Mouse (Mus musculus) heart, embryonic 10.5 days (tissue): ENCODE results near the gene Mxra7. TPM values are rescaled to one million over a fixed set of nuclear protein-coding genes. Genes with fewer than 3 reads are reported as not detected.

Experiments used
- DNase-seq: peaks from one replicate; pipeline ENCODE4 v3.0.0-alpha.2; 2017; ENCODE audit warnings: low spot score
- H3K27ac ChIP-seq: fragments of 300-500 bp; sonication (generic); 2 replicates; pipeline ENCODE4 v1.5.1; 2016; ENCODE audit warnings: mild to moderate bottlenecking
- H3K27me3 ChIP-seq: fragments of 300-500 bp; sonication (generic); 2 replicates; pipeline ENCODE4 v1.6.1; 2016; ENCODE audit warnings: mild to moderate bottlenecking; ENCODE audit not compliant: poor library complexity, insufficient read depth, severe bottlenecking
- H3K36me3 ChIP-seq: fragments of 300-500 bp; sonication (generic); 2 replicates; pipeline ENCODE4 v1.6.1; 2016; ENCODE audit warnings: mild to moderate bottlenecking, moderate library complexity
- H3K4me1 ChIP-seq: fragments of 300-500 bp; sonication (generic); 2 replicates; pipeline ENCODE4 v1.6.1; 2016; ENCODE audit warnings: mild to moderate bottlenecking
- H3K4me3 ChIP-seq: fragments of 300-500 bp; sonication (generic); 2 replicates; pipeline ENCODE4 v1.5.1; 2016; ENCODE audit warnings: mild to moderate bottlenecking, moderate library complexity
- H3K9me3 ChIP-seq: fragments of 300-500 bp; sonication (generic); 2 replicates; pipeline ENCODE4 v1.6.1; 2016; ENCODE audit warnings: mild to moderate bottlenecking, moderate library complexity
- WGBS: fragments of 180-500 bp; shearing (Covaris S2); methylation state at CpG from one replicate; pipeline ENCODE4 v1.1.7; 2016; 5-methylcytosine and 5-hydroxymethylcytosine counted together
- polyA plus RNA-seq: library from polyadenylated mRNA; unstranded; fragments of >200 nt; fragmentation: Nextera tagmentation; extraction: Ambion mirVana; gene quantifications from 2 replicates; pipeline ENCODE4 v1.2.1, GENCODE M21; 2016

Gene Mxra7
- polyA plus RNA-seq, 1 experiment from 2014 or later, result 17.9 TPM

GRCm38 (mm10) chr11:116775407-116775806, 52.4 kb downstream of the Mxra7 start, which contains the start of gene St6galnac1:
Gene St6galnac1 (minus strand): TSS chr11:116775507.
- Histone ChIP-seq H3K4me3 (no peak within 1 kb of the TSS), H3K27me3 (no peaks in the 10 kb centered on the region), H3K36me3 (no peaks in the 10 kb centered on the region), H3K27ac (no peak within 1 kb of the TSS), H3K4me1 (no peaks in the 10 kb centered on the region), H3K9me3 (no peaks in the 10 kb centered on the region)
- 80% methylated on average over 7 of the region's 7 CpGs for WGBS
- DNase-seq, result no peak

DNA sequence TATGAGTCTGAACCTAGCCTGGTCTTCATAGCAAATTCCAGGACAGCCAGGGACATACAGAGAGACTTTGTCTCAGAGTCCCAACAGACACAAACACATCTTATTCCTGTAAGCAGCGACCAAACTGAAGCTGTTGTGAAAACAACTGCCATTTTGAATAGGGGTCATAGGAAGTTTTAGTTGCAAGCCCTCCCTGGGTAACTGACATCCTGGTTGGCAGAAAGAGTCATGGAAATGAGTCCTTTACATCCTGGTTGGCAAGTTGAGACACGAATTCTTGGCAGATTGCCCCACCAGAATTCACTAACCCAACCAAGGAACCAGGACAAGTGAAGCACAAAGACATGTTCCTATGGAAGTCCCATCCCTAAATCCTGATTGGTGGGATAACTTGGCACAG, 54.6 kb downstream of the Mxra7 start:
- Histone ChIP-seq H3K4me1 (no peaks in the 10 kb centered on the region), H3K27ac (no peak overlapping the region), H3K36me3 (no peaks in the 10 kb centered on the region), H3K4me3 (no peak overlapping the region), H3K9me3 (no peaks in the 10 kb centered on the region), H3K27me3 (no peaks in the 10 kb centered on the region)
- WGBS, result 48% methylated on average over 2 of the region's 2 CpGs
- DNase-seq, result no peak

DNA sequence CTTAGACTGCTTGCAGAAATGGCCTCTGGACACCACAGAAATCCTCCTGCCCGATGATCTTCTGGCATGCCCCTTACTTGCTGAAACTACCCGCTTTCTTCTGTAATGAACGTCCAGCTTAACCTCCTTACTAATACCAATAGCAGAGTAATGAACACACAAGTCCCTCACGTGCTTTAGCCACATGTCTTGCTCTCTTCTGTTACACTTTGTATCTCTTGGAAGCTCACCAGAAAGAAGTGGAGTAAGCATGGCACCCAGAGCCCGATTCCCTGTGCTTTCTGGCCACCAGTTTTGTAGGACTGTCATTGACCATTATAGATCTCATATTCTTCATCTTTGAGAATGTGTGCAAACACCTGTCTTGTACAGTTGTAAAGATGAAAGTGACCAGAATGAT, 58.0 kb downstream of the Mxra7 start:
- Histone ChIP-seq H3K36me3 (no peaks in the 10 kb centered on the region), H3K27ac (no peak overlapping the region), H3K4me3 (no peak overlapping the region), H3K9me3 (no peaks in the 10 kb centered on the region), H3K27me3 (no peaks in the 10 kb centered on the region), H3K4me1 (no peaks in the 10 kb centered on the region)
- DNase-seq, result no peak
- 85% methylated on average over 5 of the region's 5 CpGs for WGBS

- Histone ChIP-seq H3K27ac (no peak overlapping the region), H3K36me3 (no peaks in the 10 kb centered on the region), H3K4me1 (no peaks in the 10 kb centered on the region), H3K9me3 (no peaks in the 10 kb centered on the region), H3K4me3 (no peak overlapping the region), H3K27me3 (no peaks in the 10 kb centered on the region)
- no peak for DNase-seq
- 84% methylated on average over 2 of the region's 2 CpGs for WGBS
These were observed 62.9 kb downstream of the Mxra7 start for GRCm38 (mm10) chr11:116764946-116765345.

- Histone ChIP-seq H3K4me3 (no peak overlapping the region), H3K27ac (no peak overlapping the region), H3K4me1 (no peaks in the 10 kb centered on the region), H3K27me3 (no peaks in the 10 kb centered on the region), H3K9me3 (no peaks in the 10 kb centered on the region), H3K36me3 (no peaks in the 10 kb centered on the region)
- DNase-seq, result no peak
- WGBS, result 93% methylated on average over 7 of the region's 7 CpGs
These were observed 63.5 kb downstream of the Mxra7 start for GRCm38 (mm10) chr11:116764346-116764745.

GRCm38 (mm10) chr11:116755191-116755590, 72.7 kb downstream of the Mxra7 start:
- DNase-seq, result no peak
- H3K4me3 ChIP-seq, result no peak overlapping the region
- no peaks in the 10 kb centered on the region for H3K27me3 ChIP-seq
- H3K36me3 ChIP-seq, result no peaks in the 10 kb centered on the region
- no peak overlapping the region for H3K27ac ChIP-seq
- 75% methylated on average over 4 of the region's 4 CpGs for WGBS
- H3K4me1 ChIP-seq, result no peaks in the 10 kb centered on the region
- H3K9me3 ChIP-seq, result no peaks in the 10 kb centered on the region

DNA sequence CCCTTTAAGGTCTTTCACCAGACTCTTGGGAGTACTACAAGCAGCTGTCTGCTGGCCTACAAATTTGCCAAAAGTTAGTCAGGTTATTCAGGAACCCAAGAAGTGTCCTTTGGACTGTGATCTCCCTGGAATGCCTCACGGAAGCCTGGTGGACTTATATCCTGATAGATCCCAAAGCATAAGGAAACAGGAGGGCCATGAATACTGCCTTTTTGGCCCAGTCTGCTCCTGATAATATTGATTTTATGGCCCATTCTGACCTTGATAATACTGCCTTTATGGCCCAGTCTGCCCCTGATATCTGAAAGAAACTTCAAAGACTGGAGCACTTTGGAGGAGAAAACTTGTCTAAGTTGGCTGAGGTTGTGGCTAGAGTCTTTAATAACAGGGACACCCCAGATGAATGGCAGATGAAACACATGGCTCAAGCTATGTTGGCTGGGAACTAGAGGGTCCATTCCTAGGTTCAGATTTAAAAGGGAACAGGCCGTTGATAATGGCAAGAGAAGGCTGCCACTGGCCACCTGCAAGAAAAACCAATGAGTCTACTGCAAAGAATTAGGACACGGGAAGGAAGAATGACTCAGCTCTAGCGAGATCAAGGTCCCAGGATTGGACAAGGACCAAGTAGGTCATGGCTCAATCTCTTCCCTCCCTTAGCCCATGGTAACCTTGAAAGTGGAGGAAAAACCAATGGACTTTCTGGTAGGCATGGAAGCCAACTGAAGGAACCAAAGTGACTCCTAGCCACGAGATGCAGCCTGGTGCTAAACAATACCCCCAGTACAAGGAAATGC, 74.0 kb downstream of the Mxra7 start:
- DNase-seq, result no peak
- Histone ChIP-seq H3K9me3 (no peaks in the 10 kb centered on the region), H3K4me3 (no peak overlapping the region), H3K36me3 (no peaks in the 10 kb centered on the region), H3K27me3 (no peaks in the 10 kb centered on the region), H3K4me1 (no peaks in the 10 kb centered on the region), H3K27ac (no peak overlapping the region)
- 79% methylated on average over 5 of the region's 5 CpGs for WGBS

Other genes with a start within 250 kb of the Mxra7 start
- 8.5 and 10.3 TPM in 2 replicates for gene Ube2o, start 246.6 kb downstream of the Mxra7 start, polyA plus RNA-seq
- not detected in 2 replicates for gene Aanat, start 241.6 kb downstream of the Mxra7 start, polyA plus RNA-seq
- gene Rhbdf2, start 201.0 kb downstream of the Mxra7 start, polyA plus RNA-seq, result 6.7 and 8.7 TPM in 2 replicates
- gene Prcd, start 174.5 kb downstream of the Mxra7 start, polyA plus RNA-seq, result 0.60 and 0.78 TPM in 2 replicates
- 1.0 and 2.8 TPM in 2 replicates for gene Cygb, start 173.7 kb downstream of the Mxra7 start, polyA plus RNA-seq
- gene St6galnac1, start 52.5 kb downstream of the Mxra7 start, polyA plus RNA-seq, result not detected in 2 replicates
- gene Mettl23, start 15.2 kb upstream of the Mxra7 start, polyA plus RNA-seq, result 58.9 and 66.9 TPM in 2 replicates
- gene Jmjd6, start 15.4 kb upstream of the Mxra7 start, polyA plus RNA-seq, result 89.1 and 114 TPM in 2 replicates
- gene Mfsd11, start 24.4 kb upstream of the Mxra7 start, polyA plus RNA-seq, result 27.0 and 27.1 TPM in 2 replicates
- gene Srsf2, start 25.0 kb upstream of the Mxra7 start, polyA plus RNA-seq, result 577 and 728 TPM in 2 replicates
- 0.38 and 1.1 TPM in 2 replicates for gene Mgat5b, start 90.8 kb upstream of the Mxra7 start, polyA plus RNA-seq